Mouse (Mus musculus) megakaryocyte progenitor cell, adult 5-6 weeks (primary cell): ENCODE results near the gene Kcnj10. TPM values are rescaled to one million over a fixed set of nuclear protein-coding genes. Genes with fewer than 3 reads are reported as not detected.

Experiments
- ATAC-seq: replicated peaks from 2 replicates; pipeline ENCODE4 v1.8.0; 2016; ENCODE audit warnings: mild to moderate bottlenecking, moderate TSS enrichment, inconsistent platforms; ENCODE audit not compliant: poor library complexity
- total RNA-seq, 2 experiments: library from RNA; stranded (forward) in 1 of 2; stranded (reverse) in 1 of 2; fragments of 157-497, 149-512 nt in 1 of 2; fragments of 200-1000 nt in 1 of 2; gene quantifications; 2 replicates each; pipeline versions ENCODE4 v1.2.3 to v1.2.4; 2015 to 2017

Kcnj10 gene
- total RNA-seq, 2 experiments from 2014 or later = 0.04 to 0.20 TPM

GRCm38 (mm10) chr1:172311921-172312767 is 28.9 kb upstream of the Kcnj10 start:
- ATAC-seq = peak; percentile 42

- no peak for ATAC-seq
Observed at GRCm38 (mm10) chr1:172312768-172313561, 28.0 kb upstream of the Kcnj10 start.

- ATAC-seq = no peak
Observed at GRCm38 (mm10) chr1:172313613-172314411, 27.2 kb upstream of the Kcnj10 start.

GRCm38 (mm10) chr1:172314911-172315310 is 26.1 kb upstream of the Kcnj10 start:
- ATAC-seq = no peak

GRCm38 (mm10) chr1:172317431-172317830 is 23.6 kb upstream of the Kcnj10 start:
- no peak for ATAC-seq

GRCm38 (mm10) chr1:172317946-172318345 is 23.1 kb upstream of the Kcnj10 start:
- no peak for ATAC-seq

- ATAC-seq = no peak
Observed at GRCm38 (mm10) chr1:172318424-172319035, 22.5 kb upstream of the Kcnj10 start.

- no peak for ATAC-seq
Observed at GRCm38 (mm10) chr1:172319346-172319745, 21.7 kb upstream of the Kcnj10 start.

- no peak for ATAC-seq
Observed at GRCm38 (mm10) chr1:172319921-172320411, 21.0 kb upstream of the Kcnj10 start.

GRCm38 (mm10) chr1:172322725-172323124 is 18.3 kb upstream of the Kcnj10 start:
- no peak for ATAC-seq

GRCm38 (mm10) chr1:172323298-172323697 is 17.7 kb upstream of the Kcnj10 start:
- ATAC-seq = no peak

GRCm38 (mm10) chr1:172323801-172324359 is 17.1 kb upstream of the Kcnj10 start:
- ATAC-seq = no peak

- peak; percentile 87 for ATAC-seq
Observed at GRCm38 (mm10) chr1:172324725-172325124, 16.3 kb upstream of the Kcnj10 start.

- peak; percentile 76 for ATAC-seq
Observed at GRCm38 (mm10) chr1:172325680-172326535, 15.1 kb upstream of the Kcnj10 start.

- ATAC-seq = no peak
Observed at GRCm38 (mm10) chr1:172326684-172327083, 14.3 kb upstream of the Kcnj10 start.

GRCm38 (mm10) chr1:172327206-172328001 is 13.6 kb upstream of the Kcnj10 start:
- ATAC-seq = no peak

GRCm38 (mm10) chr1:172328041-172328440 is 13.0 kb upstream of the Kcnj10 start:
- ATAC-seq = no peak

GRCm38 (mm10) chr1:172328461-172328860 is 12.5 kb upstream of the Kcnj10 start:
- no peak for ATAC-seq
